Mouse (Mus musculus): ENCODE data around the gene Maml2.

GRCm38 (mm10) chr9:13514435-13514834, 216.7 kb downstream of the Maml2 start:
- TF ChIP-seq CTCF (IDR thresholded peaks at IDR 0.05; ENCODE audit: insufficient read depth, low read depth, low read length) (no peak), POLR2A (IDR thresholded peaks at IDR 0.05; ENCODE audit: insufficient read depth, low read depth, low read length) (no peak)
